Mouse (Mus musculus): ENCODE results near the gene Samm50.

Samm50 gene

DNA sequence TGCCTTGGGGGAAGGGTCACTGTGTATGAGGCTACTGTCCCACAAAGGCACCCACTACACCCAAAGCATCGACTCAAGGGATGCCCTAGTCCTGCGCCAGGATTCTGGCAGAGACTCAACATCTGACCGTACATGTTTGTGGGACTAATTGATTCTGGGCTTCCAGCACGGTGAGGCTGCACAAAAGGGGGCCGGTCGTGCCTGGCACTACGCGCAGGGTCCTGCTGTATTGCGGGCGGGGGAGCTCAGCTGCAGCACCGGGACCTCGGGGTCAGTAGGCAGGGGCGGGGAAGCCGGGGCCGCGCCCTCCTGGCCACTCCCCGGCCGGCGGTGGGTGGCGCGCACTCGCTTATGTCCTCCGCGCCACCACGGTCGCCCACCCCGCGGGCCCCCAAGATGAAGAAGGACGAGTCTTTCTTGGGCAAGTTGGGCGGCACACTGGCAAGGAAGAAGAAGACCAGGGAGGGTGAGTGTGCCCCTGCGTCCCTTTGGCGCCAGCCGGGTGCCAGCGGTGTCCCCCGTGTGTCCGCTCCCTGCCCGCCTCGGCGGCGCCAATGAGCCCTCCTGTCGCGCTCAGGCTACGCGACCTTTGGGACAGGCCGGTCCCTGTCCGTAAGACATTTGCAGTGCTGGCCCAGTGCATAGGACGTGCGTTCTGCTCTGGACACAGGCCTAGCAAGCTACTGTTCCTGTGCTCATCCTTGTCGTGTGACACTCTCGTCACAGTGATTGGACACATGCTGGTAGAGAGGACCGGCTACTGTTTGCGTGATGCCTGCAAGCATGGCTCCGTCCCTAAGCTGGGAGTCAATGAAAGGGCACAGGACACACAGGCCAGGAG, 39.9 kb downstream of the Samm50 start, which contains the start of gene Parvb:
Gene Parvb, plus strand, starts transcription at position 323 of the 841 bp plus-strand sequence.
- in situ Hi-C loops (cut with MboI; ENCODE audit: unreplicated experiment in 2 of 2) = no loop called here

DNA sequence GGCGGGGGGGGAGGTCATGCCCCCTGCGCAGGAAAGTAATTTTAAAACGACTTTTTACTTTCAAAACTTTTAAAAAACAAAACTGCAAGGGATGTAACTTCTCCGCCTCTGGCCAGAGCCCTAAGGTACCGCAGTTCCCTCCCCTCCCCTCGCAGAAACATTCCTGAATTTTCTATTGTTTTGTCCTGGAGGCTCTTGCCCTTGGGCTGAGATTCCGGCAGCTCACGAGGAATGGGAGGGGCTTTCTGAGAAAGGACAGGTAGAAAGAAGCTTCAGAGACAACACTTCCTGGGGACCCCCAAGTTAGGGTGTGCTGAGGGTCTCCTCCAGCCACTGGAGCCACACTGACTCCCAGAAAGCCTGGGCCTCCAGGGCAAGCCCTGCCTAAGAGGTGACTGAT, 40.6 kb downstream of the Samm50 start:
- in situ Hi-C loops (cut with MboI; ENCODE audit: unreplicated experiment in 2 of 2) = no loop called here

DNA sequence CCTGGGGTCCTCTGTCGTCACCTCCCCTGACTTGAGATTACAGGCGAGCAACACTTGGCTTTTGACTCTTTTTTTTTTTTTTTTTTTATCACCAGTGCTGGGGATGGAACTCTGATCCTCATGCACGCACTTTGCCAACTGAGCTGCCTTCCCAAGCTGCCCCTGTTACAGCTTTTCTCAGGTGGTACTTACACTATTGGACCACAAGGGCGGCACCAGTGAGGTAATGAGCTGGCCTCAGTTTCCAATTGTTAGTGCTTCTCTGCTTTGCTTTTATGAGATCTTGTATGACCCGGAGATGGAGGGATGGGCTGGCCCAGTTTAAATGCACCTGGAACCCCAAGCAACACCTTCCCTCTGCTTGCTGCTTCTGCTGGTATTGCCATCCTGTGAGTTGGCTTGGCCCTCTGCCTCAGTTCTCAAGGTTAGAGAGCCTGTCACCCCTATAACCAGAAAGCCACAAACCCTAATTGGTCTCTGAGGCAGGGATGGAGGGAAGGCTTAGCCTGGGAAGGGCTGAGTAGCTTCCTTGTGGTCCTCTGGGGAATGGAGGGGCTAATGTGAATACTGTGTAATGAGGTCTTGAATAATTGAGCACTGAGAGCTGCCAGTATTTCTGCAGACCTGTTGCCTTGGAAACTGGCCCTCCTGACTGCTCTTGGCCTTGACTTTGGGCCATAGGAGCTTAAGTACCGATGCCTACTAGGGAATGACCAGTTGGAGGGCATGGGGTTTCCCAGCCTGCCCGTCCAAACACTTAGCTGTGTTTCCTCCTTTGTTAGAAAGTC, 42.9 kb downstream of the Samm50 start:
- in situ Hi-C loops (cut with MboI; ENCODE audit: unreplicated experiment in 2 of 2) = no loop called here

DNA sequence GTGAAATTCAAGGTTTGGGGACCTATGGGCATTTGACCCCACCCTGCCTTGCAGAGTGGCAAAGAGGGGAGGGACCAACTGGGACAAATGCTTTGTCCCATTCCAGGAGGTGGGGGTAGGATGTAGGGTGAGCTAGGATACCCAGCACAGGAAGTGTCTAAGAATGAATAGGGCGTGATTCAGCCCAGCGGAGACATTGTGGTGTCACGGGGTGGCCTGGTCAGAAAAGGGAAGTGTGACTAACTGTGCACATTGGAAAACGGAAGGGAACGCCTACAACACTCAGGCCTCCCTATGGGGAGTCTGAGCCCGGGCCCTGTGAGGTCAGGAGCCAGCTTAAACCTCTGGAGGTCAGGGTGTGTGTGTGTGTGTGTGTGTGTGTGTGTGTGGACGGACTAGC, 43.6 kb downstream of the Samm50 start:
- in situ Hi-C loops (cut with MboI; ENCODE audit: unreplicated experiment in 2 of 2) = no loop called here

DNA sequence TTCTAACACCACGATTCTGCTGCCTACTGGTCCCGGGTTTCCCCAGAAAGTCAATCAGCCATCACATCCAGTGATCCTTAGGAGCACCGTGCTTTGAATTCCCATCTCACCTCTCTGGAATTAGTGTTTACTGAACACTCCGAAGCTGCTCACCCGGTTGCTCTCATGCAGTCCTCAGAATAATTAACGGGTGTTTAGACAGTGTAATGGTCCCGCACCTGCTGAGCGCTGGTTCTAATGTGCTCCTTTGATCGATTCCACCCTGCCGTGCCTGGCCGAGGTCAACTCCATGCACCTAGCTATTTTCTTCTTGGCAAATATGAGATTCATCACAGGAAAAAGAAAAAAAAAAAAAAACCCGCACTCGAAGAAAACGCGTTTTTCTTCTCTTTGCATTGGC, 46.5 kb downstream of the Samm50 start:
- in situ Hi-C loops (cut with MboI; ENCODE audit: unreplicated experiment in 2 of 2) = no loop called here

DNA sequence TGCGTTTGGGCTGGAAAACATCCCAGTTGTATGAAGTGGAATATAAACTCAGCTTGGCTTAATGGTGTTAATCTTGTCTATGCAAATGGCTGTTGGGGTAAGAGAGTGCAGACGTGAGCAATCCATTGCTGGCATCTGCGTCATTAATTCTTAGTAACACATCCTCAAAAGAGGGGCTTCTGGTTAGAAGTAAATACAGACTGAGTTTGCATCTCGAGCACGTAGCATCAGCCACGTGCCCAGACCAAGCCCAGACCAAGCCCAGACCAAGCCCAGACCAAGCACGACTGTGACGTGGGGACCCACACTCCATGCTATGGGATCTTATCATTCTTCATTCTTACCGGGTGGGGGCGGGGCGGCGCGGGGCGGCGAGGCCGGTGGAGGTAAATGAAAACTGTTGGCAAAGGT, 47.0 kb downstream of the Samm50 start:
- in situ Hi-C loops (cut with MboI; ENCODE audit: unreplicated experiment in 2 of 2) = no loop called here

DNA sequence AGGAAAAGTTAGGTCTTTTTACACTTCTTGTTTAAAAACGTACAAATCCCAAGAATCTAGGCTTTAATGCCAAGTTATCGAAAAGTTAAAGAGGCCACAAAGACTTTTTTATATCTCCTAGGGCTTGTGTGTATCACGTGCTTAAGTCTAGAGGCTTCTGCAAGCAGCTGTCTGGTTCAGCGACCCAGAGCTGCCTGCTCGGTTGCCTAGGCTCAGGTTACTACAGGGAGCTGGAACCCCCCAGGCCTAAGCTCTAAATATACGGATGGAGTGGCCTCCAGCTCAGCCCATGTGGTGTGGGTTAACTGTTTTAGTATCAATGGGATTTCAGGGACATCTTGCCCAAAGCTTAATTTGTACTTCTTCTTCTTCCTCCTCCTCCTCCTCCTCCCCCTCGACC, 49.5 kb downstream of the Samm50 start:
- in situ Hi-C loops (cut with MboI; ENCODE audit: unreplicated experiment in 2 of 2) = no loop called here

DNA sequence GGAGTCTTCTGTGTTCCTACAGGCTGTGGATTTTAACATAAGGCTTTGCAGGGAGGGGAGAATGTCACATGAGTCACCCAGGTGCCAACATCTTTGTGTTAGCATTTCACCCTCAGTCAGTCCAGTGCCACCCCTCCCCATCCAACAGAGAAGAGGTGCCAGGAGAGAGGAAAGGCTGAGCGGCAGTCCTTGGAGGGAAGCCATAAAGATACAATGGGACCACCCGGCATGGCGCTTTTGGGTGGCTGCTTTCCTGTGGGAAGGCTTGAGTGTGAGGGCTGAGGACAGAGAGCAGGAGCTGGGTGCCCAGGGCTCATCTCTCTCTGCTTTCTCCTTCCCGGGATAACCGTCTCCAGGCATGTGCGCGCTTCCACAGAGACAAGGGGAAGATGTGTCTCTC, 53.1 kb downstream of the Samm50 start:
- in situ Hi-C loops (cut with MboI; ENCODE audit: unreplicated experiment in 2 of 2) = no loop called here

DNA sequence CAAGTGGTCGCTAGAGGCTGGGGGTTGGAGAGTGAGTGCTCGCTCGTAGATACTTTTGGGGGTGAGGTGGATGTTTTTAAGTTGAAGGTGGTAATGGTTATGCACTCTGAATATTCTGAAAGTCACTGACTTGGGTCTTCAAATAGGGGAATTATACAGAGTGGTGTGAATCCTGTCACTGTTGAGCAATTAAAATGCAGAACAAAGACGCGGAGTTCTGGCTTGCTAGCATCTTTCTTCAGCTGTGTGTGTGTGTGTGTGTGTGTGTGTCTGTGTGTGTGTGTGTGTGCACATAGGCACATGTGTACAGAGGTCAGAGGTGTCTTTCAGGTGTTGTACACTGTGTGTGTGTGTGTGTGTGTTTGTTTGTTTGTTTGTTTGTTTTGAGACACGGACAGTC, 54.2 kb downstream of the Samm50 start:
- in situ Hi-C loops (cut with MboI; ENCODE audit: unreplicated experiment in 2 of 2) = no loop called here

DNA sequence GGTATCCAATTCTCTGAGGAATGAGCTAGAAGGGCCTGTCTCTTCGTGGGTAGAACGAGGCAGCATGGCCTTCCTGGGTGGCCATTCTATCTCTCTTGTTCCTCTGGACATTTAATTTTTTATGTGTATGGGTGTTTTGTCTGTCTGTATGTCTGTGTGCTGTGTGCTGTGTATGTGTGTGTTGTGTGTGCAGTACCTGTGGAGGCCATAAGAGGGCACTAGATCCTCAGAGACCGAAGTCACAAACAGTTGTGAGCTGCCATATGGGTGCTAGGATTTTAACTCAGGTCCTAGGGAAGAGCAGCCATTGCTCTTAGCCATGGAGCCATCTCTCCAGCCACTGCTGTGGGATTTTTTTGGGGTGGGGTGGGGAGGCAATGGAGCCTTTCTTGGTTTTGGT, 55.3 kb downstream of the Samm50 start:
- in situ Hi-C loops (cut with MboI; ENCODE audit: unreplicated experiment in 2 of 2) = no loop called here

DNA sequence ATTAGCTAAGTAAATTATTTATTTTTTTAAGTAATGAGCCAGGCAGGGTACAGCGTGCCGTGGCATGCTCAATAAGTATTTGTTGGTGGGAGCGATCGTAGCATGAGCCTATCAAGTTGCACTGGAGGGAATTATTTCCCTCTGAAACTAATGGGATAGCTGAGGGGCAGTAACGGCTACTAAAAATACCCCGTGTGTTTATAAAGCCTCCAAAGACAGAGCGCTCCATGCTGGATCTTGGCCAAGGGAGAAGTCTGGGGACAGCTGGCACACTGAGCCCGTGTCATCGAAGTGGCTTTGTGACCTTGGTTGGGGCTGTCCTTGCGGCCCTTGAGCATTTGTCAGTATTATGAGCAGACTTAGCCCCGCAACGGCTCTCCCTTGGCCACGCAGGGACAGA, 59.2 kb downstream of the Samm50 start:
- in situ Hi-C loops (cut with MboI; ENCODE audit: unreplicated experiment in 2 of 2) = loop anchor here in 1 of 2 experiments (25.0 kb wide), 1 partner anchor 489 kb away; no protein-coding TSS in a partner anchor

DNA sequence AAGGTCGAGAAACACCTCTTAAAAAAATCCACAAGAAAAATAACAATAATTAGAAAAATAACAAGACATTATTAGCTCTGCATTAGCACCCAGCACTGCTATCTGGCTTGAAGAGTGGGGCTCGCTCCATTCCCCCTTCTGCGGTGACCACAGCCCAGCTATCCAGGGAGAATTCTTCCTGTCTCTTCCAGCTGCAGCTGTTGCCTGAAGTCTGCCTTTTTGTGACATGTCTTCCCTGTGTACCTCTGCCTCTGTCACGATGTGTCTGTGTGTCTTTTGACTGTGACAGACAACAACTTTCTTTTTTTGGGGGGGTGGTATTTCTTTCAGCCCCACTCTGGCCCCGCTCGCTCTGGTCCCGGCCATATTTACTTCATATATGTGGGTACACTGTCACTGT, 60.6 kb downstream of the Samm50 start:
- in situ Hi-C loops (cut with MboI; ENCODE audit: unreplicated experiment in 2 of 2) = loop anchor here in 1 of 2 experiments (25.0 kb wide), 1 partner anchor 490 kb away; no protein-coding TSS in a partner anchor

DNA sequence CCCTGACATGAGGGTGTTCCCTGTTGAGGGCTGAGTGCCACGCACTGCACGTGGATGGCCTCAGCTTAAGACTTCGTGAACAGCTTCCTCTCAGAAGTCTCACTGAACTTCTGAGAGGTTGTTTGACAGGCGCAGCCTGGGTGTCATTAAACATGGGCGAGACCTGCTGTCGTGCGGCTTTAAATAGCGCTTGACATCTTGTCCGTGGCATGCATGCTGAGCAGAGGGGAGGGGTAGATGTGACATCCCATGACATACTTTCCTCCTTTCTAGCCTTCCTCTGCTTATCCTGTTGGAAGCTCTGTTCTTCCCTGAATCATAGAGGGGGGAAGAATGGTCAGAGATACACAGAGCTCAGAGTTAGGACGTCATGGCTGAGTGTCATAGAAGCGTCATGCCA, 61.7 kb downstream of the Samm50 start:
- in situ Hi-C loops (cut with MboI; ENCODE audit: unreplicated experiment in 2 of 2) = loop anchor here in 1 of 2 experiments (25.0 kb wide), 1 partner anchor 491 kb away; no protein-coding TSS in a partner anchor

DNA sequence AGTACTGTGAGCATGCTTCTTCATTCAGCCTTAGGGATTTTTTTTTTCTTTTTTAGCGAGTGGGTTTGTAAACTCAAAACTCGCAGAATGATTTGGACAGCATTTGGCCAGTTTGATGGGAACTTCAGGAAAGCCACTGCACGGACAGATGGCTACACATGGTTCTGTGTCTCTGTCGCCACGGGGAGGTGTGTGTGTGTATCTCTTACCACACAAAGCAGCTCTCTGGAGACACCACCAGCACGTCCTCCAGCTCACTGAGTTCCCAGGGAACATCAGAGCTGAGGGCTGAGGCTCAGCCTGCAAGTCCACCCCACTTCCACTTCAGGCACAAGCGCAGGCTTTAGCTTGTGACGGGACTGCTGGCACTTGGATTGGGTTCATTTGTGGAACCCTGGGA, 62.3 kb downstream of the Samm50 start:
- in situ Hi-C loops (cut with MboI; ENCODE audit: unreplicated experiment in 2 of 2) = loop anchor here in 1 of 2 experiments (25.0 kb wide), 1 partner anchor 492 kb away; no protein-coding TSS in a partner anchor

DNA sequence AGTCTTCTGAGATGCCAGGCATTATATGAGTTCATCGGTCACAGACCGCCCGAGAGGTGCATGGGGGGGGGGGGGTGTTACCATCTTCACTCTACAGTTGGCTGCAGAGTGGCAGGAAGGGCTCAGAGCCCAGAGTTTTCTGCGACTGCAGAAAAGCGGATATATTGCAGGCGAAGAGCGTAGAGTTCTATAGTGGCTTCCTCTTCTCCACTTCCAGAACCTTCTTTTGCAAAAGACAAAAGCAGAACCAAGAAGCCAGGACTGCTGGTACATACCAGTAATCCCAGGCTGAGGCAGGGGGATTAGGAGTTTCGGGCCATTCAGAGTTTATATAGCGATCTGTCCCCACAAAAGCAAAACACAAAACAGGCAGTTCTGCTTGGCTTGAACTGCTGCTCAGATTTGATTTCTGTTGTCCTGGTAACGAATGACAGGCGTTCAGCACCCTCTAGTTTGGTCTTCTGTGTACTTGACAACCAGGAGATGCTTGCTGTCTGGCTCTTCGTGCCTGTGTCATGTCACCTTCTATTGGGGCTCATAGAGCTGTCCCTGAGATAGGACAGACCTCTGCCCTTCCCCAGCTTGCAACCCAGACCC, 64.3 kb downstream of the Samm50 start:
- in situ Hi-C loops (cut with MboI; ENCODE audit: unreplicated experiment in 2 of 2) = loop anchor here in 1 of 2 experiments (25.0 kb wide), 1 partner anchor 494 kb away; no protein-coding TSS in a partner anchor

DNA sequence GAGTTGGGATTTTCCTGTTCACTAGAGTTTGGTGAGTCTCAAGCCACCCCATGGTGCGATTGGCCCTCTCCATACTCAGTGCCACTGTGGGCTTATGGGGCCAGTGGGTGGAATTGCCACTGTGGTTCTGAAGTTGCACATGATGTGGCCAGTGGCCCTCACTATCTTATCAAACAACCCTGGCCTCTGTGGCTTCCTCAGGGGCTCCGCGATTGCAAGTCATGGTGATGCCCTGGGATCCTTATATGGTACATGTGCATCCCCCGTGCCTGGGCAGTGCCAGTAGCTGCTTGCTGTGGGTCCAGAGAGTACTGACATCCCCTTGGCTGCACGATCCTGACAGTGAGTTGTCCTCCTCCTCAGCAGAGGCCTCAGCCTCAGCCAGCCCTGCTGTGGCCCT, 64.8 kb downstream of the Samm50 start:
- in situ Hi-C loops (cut with MboI; ENCODE audit: unreplicated experiment in 2 of 2) = loop anchor here in 1 of 2 experiments (25.0 kb wide), 1 partner anchor 495 kb away; no protein-coding TSS in a partner anchor

DNA sequence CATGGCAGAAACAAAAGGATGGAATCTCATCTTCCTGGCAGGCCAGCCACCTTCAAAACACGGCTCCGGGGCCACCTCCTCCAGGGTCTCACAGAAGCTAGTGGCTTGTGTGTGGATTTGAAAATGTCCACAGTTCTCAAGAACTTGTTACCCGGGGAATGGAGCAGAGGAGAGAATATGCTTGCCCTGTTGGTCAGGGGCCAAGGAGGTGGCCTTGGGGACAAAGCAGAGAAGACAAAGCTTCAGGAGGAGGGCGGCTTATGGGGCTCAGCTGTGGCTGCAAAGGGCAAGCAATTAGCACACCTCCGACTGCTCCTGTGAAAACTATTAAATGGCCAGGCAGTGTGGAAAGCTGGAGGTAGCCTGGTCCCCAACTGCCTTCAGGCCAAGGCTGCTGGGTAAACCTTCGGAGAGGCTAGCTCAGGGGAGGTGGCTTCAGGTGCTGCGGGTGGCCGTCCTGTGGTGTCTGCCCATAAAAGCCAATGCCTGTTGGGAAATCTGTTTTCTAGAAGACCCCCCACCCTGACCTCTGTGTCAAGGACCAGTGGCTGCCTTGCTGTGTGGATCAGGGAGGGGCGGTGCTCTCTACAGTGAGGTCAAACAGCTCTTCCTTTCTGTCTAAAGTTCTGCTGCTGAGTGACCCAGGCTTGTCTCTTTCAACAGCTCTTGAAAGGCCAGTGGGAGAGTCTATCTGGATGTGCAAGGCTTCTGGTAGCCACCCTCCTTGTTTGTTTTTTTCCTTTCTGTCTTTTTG, 66.7 kb downstream of the Samm50 start:
- in situ Hi-C loops (cut with MboI; ENCODE audit: unreplicated experiment in 2 of 2) = loop anchor here in 1 of 2 experiments (25.0 kb wide), 1 partner anchor 496 kb away; no protein-coding TSS in a partner anchor

DNA sequence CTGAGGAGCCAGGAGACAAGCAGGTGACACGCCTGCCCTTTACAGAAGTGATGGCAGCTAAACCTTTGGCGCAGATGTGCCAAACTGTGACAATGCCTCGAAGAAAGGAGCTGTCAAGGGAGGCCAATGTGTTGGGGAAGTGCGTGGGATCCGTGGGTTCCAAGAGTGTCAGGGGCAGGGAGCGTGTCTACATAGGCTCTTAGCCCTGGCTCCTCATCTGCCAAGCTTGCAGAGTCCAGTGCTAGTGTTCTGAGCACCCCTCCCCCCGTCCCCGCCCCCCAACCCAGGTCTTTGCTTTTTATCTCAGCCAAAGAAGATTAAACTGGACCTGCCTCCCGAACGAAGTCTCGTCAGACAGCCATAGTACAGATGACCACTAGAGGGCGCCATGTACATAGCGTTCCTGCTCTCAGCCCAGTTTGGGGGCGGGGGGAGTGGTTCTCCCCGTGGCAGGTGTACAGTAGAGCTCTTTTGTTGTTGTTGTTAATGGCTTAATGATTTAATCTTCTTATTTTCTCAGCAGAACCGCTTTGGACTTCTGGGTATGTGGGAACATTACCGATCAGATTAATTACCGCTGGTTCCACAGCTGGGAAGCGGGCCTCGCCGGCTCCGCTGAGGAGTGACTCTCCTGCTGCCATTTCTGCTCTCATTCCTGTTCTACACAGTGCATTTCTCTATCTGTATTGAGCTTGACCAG, 68.2 kb downstream of the Samm50 start:
- in situ Hi-C loops (cut with MboI; ENCODE audit: unreplicated experiment in 2 of 2) = loop anchor here (5.0 to 25.0 kb wide), 3 partner anchors 38 to 498 kb away; no protein-coding TSS in a partner anchor

DNA sequence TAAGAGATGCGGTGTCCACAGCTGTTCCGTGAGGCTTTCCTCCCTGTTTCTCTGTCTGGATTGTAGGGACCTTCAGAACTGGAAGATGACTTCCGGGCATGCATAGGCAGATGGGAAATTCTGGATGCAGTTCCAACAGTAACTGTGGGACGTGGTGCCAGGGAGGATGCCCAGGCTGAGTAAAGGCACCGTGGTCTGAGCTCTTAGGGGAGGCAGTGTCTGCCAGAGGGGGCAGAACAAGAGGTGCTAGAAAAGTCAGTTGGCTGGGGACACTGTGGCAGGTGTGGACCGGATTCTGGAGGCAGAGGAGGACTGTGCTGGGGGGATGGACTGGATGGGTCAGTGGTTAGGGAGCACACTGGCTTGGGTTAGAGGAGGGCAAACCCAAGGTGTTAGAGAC, 70.6 kb downstream of the Samm50 start:
- in situ Hi-C loops (cut with MboI; ENCODE audit: unreplicated experiment in 2 of 2) = loop anchor here (5.0 to 25.0 kb wide), 3 partner anchors 40 to 500 kb away; no protein-coding TSS in a partner anchor
